Mouse (Mus musculus): ENCODE measurements at regions not wholly inside any gene's neighbourhood (a gene's known extent, or its start where the extent isn't known, plus 50 kb on each side); places are given as distances from the start of the nearest gene placed in this dataset.
A peak's percentile ranks its signal among the peaks of the same experiment; 100 is the strongest.

GRCm38 (mm10) chr3:58330186-58330585 lies 84.3 kb upstream of the Tsc22d2 start:
- Histone ChIP-seq H3K4me2 (ENCODE audit: low read length) (no peak overlapping the region), H3K27me3 (ENCODE audit: control insufficient read depth, insufficient read depth, low read depth, low read length) (no peaks in the 10 kb centered on the region), H3K4me1 (ENCODE audit: control insufficient read depth, insufficient read depth, low read length) (peaks cover 5% of the 10 kb centered on the region), H3K27ac (ENCODE audit: low read length) (no peak overlapping the region), H3K36me3 (ENCODE audit: control insufficient read depth, insufficient read depth, low read length) (no peaks in the 10 kb centered on the region), H3K9me3 (replicated peaks; ENCODE audit: control insufficient read depth, low read length, poor library complexity, severe bottlenecking) (no peaks in the 10 kb centered on the region), H3K9ac (ENCODE audit: low read depth, low read length) (no peak overlapping the region), H3K4me3 (ENCODE audit: low read depth, low read length) (no peak overlapping the region)
- 79% methylated on average over 2 of the region's 2 CpGs for WGBS
- ATAC-seq: peak; percentile 70

DNA sequence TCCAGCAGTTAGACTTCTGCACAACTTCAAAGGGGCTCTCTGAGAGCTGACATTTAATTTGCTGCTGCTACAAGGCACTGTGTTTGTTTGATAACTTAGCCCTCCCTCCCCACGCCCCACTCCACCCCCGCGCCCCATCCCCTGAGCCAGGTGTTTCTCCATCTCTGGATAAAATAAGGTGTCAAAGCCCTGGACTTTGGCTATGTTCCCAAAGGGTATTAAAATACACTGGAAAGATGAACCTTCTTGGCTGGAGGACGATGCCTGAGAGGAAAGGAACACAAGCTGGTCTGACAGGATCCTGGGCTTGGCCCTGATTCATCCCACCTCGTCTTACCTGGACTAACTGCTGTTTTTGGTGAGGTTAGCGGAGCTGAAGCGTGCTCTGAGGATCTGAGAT lies 80.5 kb upstream of the Tsc22d2 start:
- Histone ChIP-seq H3K36me3 (ENCODE audit: control insufficient read depth, insufficient read depth, low read length) (no peaks in the 10 kb centered on the region), H3K9me3 (replicated peaks; ENCODE audit: control insufficient read depth, low read length, poor library complexity, severe bottlenecking) (no peaks in the 10 kb centered on the region), H3K4me2 (ENCODE audit: low read length) (no peak overlapping the region), H3K27ac (ENCODE audit: low read length) (no peak overlapping the region), H3K4me3 (ENCODE audit: low read depth, low read length) (no peak overlapping the region), H3K27me3 (ENCODE audit: control insufficient read depth, insufficient read depth, low read depth, low read length) (no peaks in the 10 kb centered on the region), H3K4me1 (ENCODE audit: control insufficient read depth, insufficient read depth, low read length) (peaks cover 9% of the 10 kb centered on the region), H3K9ac (ENCODE audit: low read depth, low read length) (no peak overlapping the region)
- no peak for ATAC-seq
- WGBS: 62% methylated on average over 7 of the region's 7 CpGs

- no peak overlapping the region for H3K9ac ChIP-seq (ENCODE audit: low read depth, low read length)
- no peaks in the 10 kb centered on the region for H3K27me3 ChIP-seq (ENCODE audit: control insufficient read depth, insufficient read depth, low read depth, low read length)
- 33% methylated on average over 6 of the region's 6 CpGs for WGBS
- H3K4me2 ChIP-seq (ENCODE audit: low read length): no peak overlapping the region
- H3K4me1 ChIP-seq (ENCODE audit: control insufficient read depth, insufficient read depth, low read length): peaks cover 9% of the 10 kb centered on the region
- H3K4me3 ChIP-seq (ENCODE audit: low read depth, low read length): no peak overlapping the region
- no peaks in the 10 kb centered on the region for H3K36me3 ChIP-seq (ENCODE audit: control insufficient read depth, insufficient read depth, low read length)
- no peak overlapping the region for H3K27ac ChIP-seq (ENCODE audit: low read length)
- no peaks in the 10 kb centered on the region for H3K9me3 ChIP-seq (replicated peaks; ENCODE audit: control insufficient read depth, low read length, poor library complexity, severe bottlenecking)
- no peak for ATAC-seq
These were observed 79.2 kb upstream of the Tsc22d2 start for GRCm38 (mm10) chr3:58335277-58335676.

- Histone ChIP-seq H3K27me3 (ENCODE audit: control insufficient read depth, insufficient read depth, low read depth, low read length) (no peaks in the 10 kb centered on the region), H3K9me3 (replicated peaks; ENCODE audit: control insufficient read depth, low read length, poor library complexity, severe bottlenecking) (no peaks in the 10 kb centered on the region), H3K4me3 (ENCODE audit: low read depth, low read length) (no peak overlapping the region), H3K27ac (ENCODE audit: low read length) (no peak overlapping the region), H3K4me1 (ENCODE audit: control insufficient read depth, insufficient read depth, low read length) (peaks cover 9% of the 10 kb centered on the region), H3K36me3 (ENCODE audit: control insufficient read depth, insufficient read depth, low read length) (no peaks in the 10 kb centered on the region), H3K9ac (ENCODE audit: low read depth, low read length) (no peak overlapping the region; the same call in 1 of the 2 replicates), H3K4me2 (ENCODE audit: low read length) (no peak overlapping the region)
- ATAC-seq: 0 out of 2 replicates have a peak, but pooled peaks have one; percentile 58
- 30% methylated on average over 5 of the region's 5 CpGs for WGBS
These were observed 78.4 kb upstream of the Tsc22d2 start for GRCm38 (mm10) chr3:58336135-58336534.

- Histone ChIP-seq H3K9me3 (replicated peaks; ENCODE audit: control insufficient read depth, low read length, poor library complexity, severe bottlenecking) (no peaks in the 10 kb centered on the region), H3K27me3 (ENCODE audit: control insufficient read depth, insufficient read depth, low read depth, low read length) (no peaks in the 10 kb centered on the region), H3K4me3 (ENCODE audit: low read depth, low read length) (no peak overlapping the region), H3K4me2 (ENCODE audit: low read length) (no peak overlapping the region), H3K9ac (ENCODE audit: low read depth, low read length) (no peak overlapping the region), H3K27ac (ENCODE audit: low read length) (no peak overlapping the region), H3K4me1 (ENCODE audit: control insufficient read depth, insufficient read depth, low read length) (peaks cover 9% of the 10 kb centered on the region), H3K36me3 (ENCODE audit: control insufficient read depth, insufficient read depth, low read length) (no peaks in the 10 kb centered on the region)
- ATAC-seq: no peak
- WGBS: 87% methylated on average over 6 of the region's 6 CpGs
These were observed 77.9 kb upstream of the Tsc22d2 start for GRCm38 (mm10) chr3:58336590-58336989.

DNA sequence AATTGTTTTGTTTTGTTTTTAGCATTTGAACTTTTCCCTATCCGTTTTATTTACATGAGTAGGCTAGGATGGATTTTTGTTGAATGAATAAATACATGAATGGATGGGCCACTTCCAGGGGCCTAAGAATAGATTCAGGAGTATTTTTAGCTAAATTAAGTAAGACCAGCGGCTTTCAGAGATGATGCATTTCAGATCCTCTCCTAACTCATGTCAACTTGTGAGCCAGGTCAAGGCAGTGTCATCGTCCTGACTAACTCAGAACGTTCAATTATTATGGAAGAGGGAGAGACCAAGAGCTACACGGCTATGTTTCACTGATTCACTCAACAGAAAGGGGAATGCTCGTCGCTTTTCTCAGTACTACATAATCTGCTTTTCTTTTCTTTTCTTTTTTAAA lies 75.5 kb upstream of the Tsc22d2 start:
- Histone ChIP-seq H3K36me3 (ENCODE audit: control insufficient read depth, insufficient read depth, low read length) (no peaks in the 10 kb centered on the region), H3K9me3 (replicated peaks; ENCODE audit: control insufficient read depth, low read length, poor library complexity, severe bottlenecking) (no peaks in the 10 kb centered on the region), H3K4me2 (ENCODE audit: low read length) (no peak overlapping the region), H3K9ac (ENCODE audit: low read depth, low read length) (no peak overlapping the region), H3K27me3 (ENCODE audit: control insufficient read depth, insufficient read depth, low read depth, low read length) (no peaks in the 10 kb centered on the region), H3K4me3 (ENCODE audit: low read depth, low read length) (no peak overlapping the region), H3K4me1 (ENCODE audit: control insufficient read depth, insufficient read depth, low read length) (peaks cover 8% of the 10 kb centered on the region), H3K27ac (ENCODE audit: low read length) (no peak overlapping the region)
- 85% methylated on average over 7 of the region's 7 CpGs for WGBS
- ATAC-seq: no peak

- H3K36me3 ChIP-seq (ENCODE audit: control insufficient read depth, insufficient read depth, low read length): no peaks in the 10 kb centered on the region
- H3K4me1 ChIP-seq (ENCODE audit: control insufficient read depth, insufficient read depth, low read length): no peaks in the 10 kb centered on the region
- H3K4me3 ChIP-seq (ENCODE audit: low read depth, low read length): no peak overlapping the region
- no peak overlapping the region for H3K27ac ChIP-seq (ENCODE audit: low read length)
- H3K4me2 ChIP-seq (ENCODE audit: low read length): no peak overlapping the region
- H3K9me3 ChIP-seq (replicated peaks; ENCODE audit: control insufficient read depth, low read length, poor library complexity, severe bottlenecking): no peaks in the 10 kb centered on the region
- WGBS: 89% methylated on average over 1 of the region's 1 CpGs
- H3K27me3 ChIP-seq (ENCODE audit: control insufficient read depth, insufficient read depth, low read depth, low read length): no peaks in the 10 kb centered on the region
- H3K9ac ChIP-seq (ENCODE audit: low read depth, low read length): no peak overlapping the region
- ATAC-seq: no peak
These were observed 72.4 kb upstream of the Tsc22d2 start for GRCm38 (mm10) chr3:58342096-58342495.

- ATAC-seq: no peak
- Histone ChIP-seq H3K27me3 (ENCODE audit: control insufficient read depth, insufficient read depth, low read depth, low read length) (no peaks in the 10 kb centered on the region), H3K36me3 (ENCODE audit: control insufficient read depth, insufficient read depth, low read length) (no peaks in the 10 kb centered on the region), H3K4me1 (ENCODE audit: control insufficient read depth, insufficient read depth, low read length) (no peaks in the 10 kb centered on the region), H3K4me3 (ENCODE audit: low read depth, low read length) (no peak overlapping the region), H3K4me2 (ENCODE audit: low read length) (no peak overlapping the region), H3K27ac (ENCODE audit: low read length) (no peak overlapping the region), H3K9ac (ENCODE audit: low read depth, low read length) (no peak overlapping the region), H3K9me3 (replicated peaks; ENCODE audit: control insufficient read depth, low read length, poor library complexity, severe bottlenecking) (no peaks in the 10 kb centered on the region)
- 93% methylated on average over 4 of the region's 4 CpGs for WGBS
These were observed 52.0 kb upstream of the Tsc22d2 start for GRCm38 (mm10) chr3:58362563-58362962.

DNA sequence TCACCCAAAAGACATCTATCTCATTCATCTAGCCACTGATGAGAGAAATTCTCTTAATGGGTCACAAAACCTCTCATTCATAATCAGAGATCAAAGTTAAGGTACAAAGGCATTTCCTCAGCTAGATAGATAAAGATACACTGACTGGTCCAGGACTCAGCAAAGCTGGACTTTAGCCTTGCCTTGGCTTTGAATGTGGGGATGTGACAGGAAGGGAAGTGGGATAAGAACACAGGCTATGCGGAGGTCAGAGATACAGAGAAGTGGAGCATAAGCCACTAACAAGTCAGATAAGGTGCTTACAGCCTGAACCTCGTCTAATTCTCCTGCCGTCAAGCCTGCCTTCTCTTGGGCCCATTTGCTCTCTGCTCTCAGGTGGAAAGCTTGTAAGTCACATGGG lies 50.0 kb upstream of the Tsc22d2 start:
- WGBS: 93% methylated on average over 3 of the region's 3 CpGs
- ATAC-seq: no peak

More for the DNA sequence above, 50.0 kb upstream of the Tsc22d2 start:
- no peak overlapping the region for H3K4me3 ChIP-seq (ENCODE audit: low read depth, low read length)
- no peak overlapping the region for H3K4me2 ChIP-seq (ENCODE audit: low read length)
- H3K27me3 ChIP-seq (ENCODE audit: control insufficient read depth, insufficient read depth, low read depth, low read length): no peaks in the 10 kb centered on the region
- no peak overlapping the region for H3K27ac ChIP-seq (ENCODE audit: low read length)
- H3K36me3 ChIP-seq (ENCODE audit: control insufficient read depth, insufficient read depth, low read length): no peaks in the 10 kb centered on the region
- no peaks in the 10 kb centered on the region for H3K9me3 ChIP-seq (replicated peaks; ENCODE audit: control insufficient read depth, low read length, poor library complexity, severe bottlenecking)
- H3K4me1 ChIP-seq (ENCODE audit: control insufficient read depth, insufficient read depth, low read length): no peaks in the 10 kb centered on the region
- H3K9ac ChIP-seq (ENCODE audit: low read depth, low read length): no peak overlapping the region
